Mouse (Mus musculus) forebrain, embryonic 11.5 days (tissue): Measurements from ENCODE around the gene Slc22a14. TPM values are rescaled to one million over a fixed set of nuclear protein-coding genes. Genes with fewer than 3 reads are reported as not detected.
"Not testable (repeated sequence)": the region's sequence is repeated elsewhere in the genome, so short reads cannot be mapped to it uniquely, and the experiment has no call there.

Experiments used
- ATAC-seq: fragments of 200-750 bp; cut with Nextera tagmentation; replicated peaks from 2 replicates; pipeline ENCODE4 v1.8.0; 2017; ENCODE audit warnings: moderate TSS enrichment; ENCODE audit not compliant: low FRiP score
- DNase-seq: peaks from one replicate; pipeline ENCODE4 v3.0.0-alpha.2; 2017; ENCODE audit warnings: low spot score
- H3K27ac ChIP-seq: fragments of 300-500 bp; sonication (generic); 2 replicates; pipeline ENCODE4 v1.5.1; 2014; ENCODE audit warnings: low read depth, low read length
- H3K27me3 ChIP-seq: fragments of 300-500 bp; sonication (generic); 2 replicates; pipeline ENCODE4 v1.6.1; 2014; ENCODE audit warnings: mild to moderate bottlenecking, low read length, mixed read lengths; ENCODE audit not compliant: control insufficient read depth, insufficient read depth
- H3K36me3 ChIP-seq: fragments of 300-500 bp; sonication (generic); 2 replicates; pipeline ENCODE4 v1.6.1; 2014; ENCODE audit warnings: mild to moderate bottlenecking, low read length, moderate library complexity, mixed read lengths; ENCODE audit not compliant: control insufficient read depth, insufficient read depth
- H3K4me1 ChIP-seq: fragments of 300-500 bp; sonication (generic); replicated peaks from 2 replicates; pipeline ENCODE4 v1.6.1; 2014; ENCODE audit warnings: low read length, mixed read lengths; ENCODE audit not compliant: control insufficient read depth, insufficient read depth
- H3K4me2 ChIP-seq: fragments of 300-500 bp; sonication (generic); 2 replicates; pipeline ENCODE4 v1.6.1; 2014; ENCODE audit warnings: low read depth, mild to moderate bottlenecking, low read length, moderate library complexity, mixed read lengths; ENCODE audit not compliant: severe bottlenecking
- H3K4me3 ChIP-seq: fragments of 300-500 bp; sonication (generic); 2 replicates; pipeline ENCODE4 v1.5.1; 2014; ENCODE audit warnings: low read depth, low read length
- H3K9ac ChIP-seq: fragments of 300-500 bp; sonication (generic); 2 replicates; pipeline ENCODE4 v1.6.1; 2014; ENCODE audit warnings: low read length
- H3K9me3 ChIP-seq: fragments of 300-500 bp; sonication (generic); 2 replicates; pipeline ENCODE4 v1.6.1; 2016; ENCODE audit warnings: low read length, mixed read lengths; ENCODE audit not compliant: control insufficient read depth
- WGBS: fragments of 180-500 bp; shearing (Covaris S2); extraction: QIAGEN DNeasy Blood & Tissue Kit; methylation state at CpG from one replicate; pipeline ENCODE4 v1.1.7; 2014; 5-methylcytosine and 5-hydroxymethylcytosine counted together
- polyA plus RNA-seq: library from polyadenylated mRNA; unstranded; fragments of >200 nt; fragmentation: Nextera tagmentation; extraction: Ambion mirVana; gene quantifications from 2 replicates; pipeline ENCODE4 v1.2.1, GENCODE M21; 2014

Gene Slc22a14
- polyA plus RNA-seq, 1 experiment from 2014 or later = not detected

DNA sequence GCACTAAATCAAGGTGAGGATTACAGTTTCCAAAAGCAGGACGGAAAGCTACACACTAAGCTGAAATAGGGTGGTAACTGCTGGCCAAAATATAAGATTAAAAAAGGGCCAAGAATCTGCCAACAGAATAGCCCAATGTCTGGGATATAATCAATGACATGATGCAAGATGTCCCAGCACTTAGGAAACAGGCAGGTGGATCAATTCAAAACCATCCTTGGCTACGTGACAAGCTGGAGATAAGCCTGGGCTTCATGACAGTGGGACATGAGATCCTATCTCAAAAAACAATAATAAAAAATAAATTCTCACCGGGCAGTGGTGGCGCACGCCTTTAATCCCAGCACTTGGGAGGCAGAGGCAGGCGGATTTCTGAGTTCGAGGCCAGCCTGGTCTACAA lies 59.5 kb downstream of the Slc22a14 start:
- Histone ChIP-seq H3K27me3 (no peaks in the 10 kb centered on the region), H3K4me1 (no peaks in the 10 kb centered on the region), H3K36me3 (no peaks in the 10 kb centered on the region), H3K27ac (no peak overlapping the region), H3K9ac (no peak overlapping the region), H3K4me2 (no peak overlapping the region), H3K9me3 (no peaks in the 10 kb centered on the region), H3K4me3 (no peak overlapping the region)
- no peak for DNase-seq
- ATAC-seq = no peak
- 97% methylated on average over 7 of the region's 7 CpGs for WGBS

DNA sequence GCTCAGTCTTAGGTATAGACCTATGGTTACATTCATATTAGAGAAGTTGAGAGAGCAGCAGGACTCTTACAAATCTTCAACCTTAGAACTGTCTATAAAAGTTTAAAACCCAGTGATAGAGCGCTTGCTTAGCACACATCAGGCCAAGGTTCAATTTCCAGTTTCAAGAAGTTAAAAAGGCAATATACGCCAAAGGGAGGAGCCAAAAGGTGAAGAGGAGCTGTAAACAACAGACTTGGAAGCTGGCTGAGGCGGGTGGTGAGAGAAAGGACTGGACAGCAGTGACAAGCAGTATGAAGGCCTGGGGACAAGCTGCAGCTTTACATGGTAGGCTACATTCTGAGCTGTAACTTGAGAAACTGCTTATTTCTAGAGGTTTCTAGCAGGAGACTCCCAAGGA lies 66.8 kb downstream of the Slc22a14 start:
- 94% methylated on average over 3 of the region's 3 CpGs for WGBS
- ATAC-seq = no peak
- Histone ChIP-seq H3K4me1 (no peaks in the 10 kb centered on the region), H3K4me2 (no peak overlapping the region), H3K9me3 (no peaks in the 10 kb centered on the region), H3K4me3 (no peak overlapping the region), H3K27ac (no peak overlapping the region), H3K27me3 (no peaks in the 10 kb centered on the region), H3K9ac (no peak overlapping the region), H3K36me3 (no peaks in the 10 kb centered on the region)
- no peak for DNase-seq

DNA sequence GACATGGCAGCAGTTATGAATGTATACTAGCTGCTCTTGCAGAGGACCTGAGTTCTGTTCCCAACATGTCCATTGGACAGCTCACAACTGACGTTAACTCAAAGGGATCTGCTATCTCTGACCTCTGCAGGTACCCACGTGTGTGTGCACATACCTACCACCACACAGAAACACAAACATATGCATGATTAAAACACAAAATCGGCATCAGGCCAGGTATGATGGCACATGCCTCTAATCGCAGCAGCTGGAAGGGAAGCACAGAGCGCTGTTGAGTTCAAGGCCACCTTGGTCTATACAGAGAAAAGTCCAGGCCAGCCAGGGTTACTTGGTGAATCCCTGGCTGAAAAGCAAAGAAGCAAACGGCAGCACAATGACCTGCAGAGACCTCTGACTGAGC lies 67.7 kb downstream of the Slc22a14 start:
- WGBS = 88% methylated on average over 6 of the region's 6 CpGs

GRCm38 (mm10) chr9:119290791-119291190 lies 74.6 kb downstream of the Slc22a14 start:
- Histone ChIP-seq H3K4me1 (no peaks in the 10 kb centered on the region), H3K36me3 (no peaks in the 10 kb centered on the region; the same call in 1 of the 2 replicates), H3K27me3 (no peaks in the 10 kb centered on the region), H3K4me3 (no peak overlapping the region), H3K4me2 (no peak overlapping the region), H3K27ac (no peak overlapping the region), H3K9ac (no peak overlapping the region), H3K9me3 (no peaks in the 10 kb centered on the region)
- ATAC-seq (no peak), DNase-seq (no peak)
- WGBS = 76% methylated on average over 3 of the region's 3 CpGs

More for the DNA sequence above, 67.7 kb downstream of the Slc22a14 start:
- DNase-seq (no peak), ATAC-seq (no peak)
- Histone ChIP-seq H3K36me3 (no peaks in the 10 kb centered on the region), H3K4me1 (no peaks in the 10 kb centered on the region), H3K4me3 (no peak overlapping the region), H3K4me2 (no peak overlapping the region), H3K27me3 (no peaks in the 10 kb centered on the region), H3K9ac (no peak overlapping the region), H3K9me3 (no peaks in the 10 kb centered on the region), H3K27ac (no peak overlapping the region)

- no peak overlapping the region for H3K4me3 ChIP-seq
- no peaks in the 10 kb centered on the region for H3K27me3 ChIP-seq
- no peaks in the 10 kb centered on the region for H3K4me1 ChIP-seq
- no peaks in the 10 kb centered on the region for H3K9me3 ChIP-seq
- WGBS = 91% methylated on average over 5 of the region's 5 CpGs
- no peak for DNase-seq
- H3K27ac ChIP-seq = no peak overlapping the region
- H3K9ac ChIP-seq = no peak overlapping the region
- no peaks in the 10 kb centered on the region for H3K36me3 ChIP-seq
- ATAC-seq = no peak
- no peak overlapping the region for H3K4me2 ChIP-seq
These were observed 84.3 kb downstream of the Slc22a14 start for GRCm38 (mm10) chr9:119280894-119281682.

- no peaks in the 10 kb centered on the region for H3K27me3 ChIP-seq
- no peaks in the 10 kb centered on the region for H3K36me3 ChIP-seq
- no peaks in the 10 kb centered on the region for H3K9me3 ChIP-seq
- DNase-seq = no peak
- WGBS = 95% methylated on average over 5 of the region's 5 CpGs
- no peak for ATAC-seq
- H3K4me3 ChIP-seq = no peak overlapping the region
- H3K4me1 ChIP-seq = no peaks in the 10 kb centered on the region
- H3K9ac ChIP-seq = no peak overlapping the region
- H3K4me2 ChIP-seq = no peak overlapping the region
- H3K27ac ChIP-seq = no peak overlapping the region
These were observed 87.3 kb downstream of the Slc22a14 start for GRCm38 (mm10) chr9:119278031-119278430.

GRCm38 (mm10) chr9:119276321-119276720 lies 89.0 kb downstream of the Slc22a14 start:
- Histone ChIP-seq H3K9me3 (no peaks in the 10 kb centered on the region), H3K4me3 (no peak overlapping the region), H3K27me3 (no peaks in the 10 kb centered on the region), H3K4me1 (no peaks in the 10 kb centered on the region), H3K9ac (no peak overlapping the region), H3K4me2 (no peak overlapping the region), H3K36me3 (no peaks in the 10 kb centered on the region), H3K27ac (no peak overlapping the region)
- ATAC-seq (no peak), DNase-seq (no peak)
- WGBS = 92% methylated on average over 7 of the region's 7 CpGs

DNA sequence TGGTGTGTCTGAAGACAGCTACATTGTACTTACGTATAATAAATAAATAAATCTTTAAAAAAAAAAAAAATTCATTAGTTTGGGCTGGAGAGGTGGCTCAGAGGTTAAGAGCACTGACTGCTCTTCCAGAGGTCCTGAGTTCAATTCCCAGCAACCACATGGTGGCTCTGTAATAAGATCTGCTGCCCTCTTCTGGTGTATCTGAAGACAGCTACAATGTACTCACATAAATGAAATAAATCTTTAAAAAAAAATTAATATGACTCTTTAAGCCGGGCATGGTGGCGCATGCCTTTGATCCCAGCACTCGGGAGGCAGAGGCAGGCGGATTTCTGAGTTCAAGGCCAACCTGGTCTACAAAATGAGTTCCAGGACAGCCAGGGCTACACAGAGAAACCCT lies 90.5 kb downstream of the Slc22a14 start:
- H3K4me3 ChIP-seq, DNase-seq, H3K9ac ChIP-seq, H3K27ac ChIP-seq, H3K27me3 ChIP-seq, H3K9me3 ChIP-seq, H3K4me2 ChIP-seq, ATAC-seq, H3K36me3 ChIP-seq, H3K4me1 ChIP-seq: not testable (repeated sequence)
- 94% methylated on average over 5 of the region's 5 CpGs for WGBS

DNA sequence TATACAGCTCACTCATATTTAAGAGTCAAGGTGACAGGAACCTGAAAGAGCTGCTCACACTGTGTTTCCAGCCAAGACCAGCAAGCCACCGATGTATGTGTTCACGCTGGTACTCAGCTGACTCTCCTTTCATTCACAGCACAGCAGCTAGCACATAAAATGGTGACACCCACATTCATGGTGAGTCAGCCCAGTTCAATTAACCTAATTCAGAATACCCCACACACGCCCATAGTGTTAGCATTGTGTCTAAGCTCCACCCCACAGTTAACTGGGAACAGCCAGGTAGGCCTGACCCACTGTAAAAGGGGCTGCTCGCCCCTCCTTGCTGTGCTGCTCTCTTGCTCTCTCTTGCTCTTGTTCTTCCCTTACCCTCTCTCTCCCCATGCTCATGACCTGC lies 93.9 kb downstream of the Slc22a14 start:
- Histone ChIP-seq H3K4me2 (no peak overlapping the region), H3K27ac (no peak overlapping the region), H3K4me3 (no peak overlapping the region), H3K9me3 (no peaks in the 10 kb centered on the region), H3K27me3 (no peaks in the 10 kb centered on the region), H3K36me3 (peaks cover 4% of the 10 kb centered on the region; the same call in 1 of the 2 replicates), H3K9ac (no peak overlapping the region), H3K4me1 (no peaks in the 10 kb centered on the region)
- ATAC-seq (no peak), DNase-seq (no peak)
- WGBS = 88% methylated on average over 4 of the region's 4 CpGs
